ENCODE assay signal across 12 mouse cellular contexts in the genomic region with DNA sequence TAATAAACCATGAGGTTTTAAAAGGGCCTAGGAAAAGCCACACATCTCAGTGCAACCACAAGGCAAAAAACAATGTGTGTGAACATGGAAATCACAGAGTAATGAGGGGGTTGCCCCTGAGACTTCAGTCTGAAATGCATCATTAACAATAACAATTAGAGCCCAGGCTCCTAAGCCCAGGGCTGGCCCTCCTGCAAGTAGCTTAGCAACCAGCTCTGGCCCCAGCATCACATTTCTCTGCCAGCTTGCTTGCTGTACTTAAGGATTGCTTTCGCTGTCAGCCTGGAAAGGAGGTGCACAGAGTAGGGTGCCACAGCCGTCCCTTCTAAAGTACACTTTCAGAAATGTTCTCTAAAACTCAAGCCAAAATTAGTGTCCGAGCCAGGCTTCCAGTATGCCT. TPM values are rescaled to one million over a fixed set of nuclear protein-coding genes. Genes with fewer than 3 reads are reported as not detected.
DNase-seq lines count a peak whose midpoint lies in the region; ATAC-seq and TF ChIP-seq lines count a peak whose summit lies in the region.
"Had no signal": no experiment of that assay in that cellular context is flagged by ENCODE, and none has a peak within 500 bp of the region (broad histone marks: within the 10 kb centered on the region; RNA-seq: fewer than 3 reads in every experiment).

No protein-coding gene starts in this region.

- no peaks in the 10 kb centered on the region for H3K27me3 ChIP-seq in hindbrain, embryonic 16.5 days (replicated peaks; ENCODE audit: control insufficient read depth, insufficient read depth, low read length)

- no peak overlapping the region for H3K4me2 ChIP-seq in hindbrain, embryonic 16.5 days (ENCODE audit: low read length)

- peaks cover 26% of the 10 kb centered on the region for H3K4me1 ChIP-seq in hindbrain, embryonic 16.5 days (ENCODE audit: control insufficient read depth, insufficient read depth, low read depth, low read length)

- no peak overlapping the region for H3K9ac ChIP-seq in hindbrain, embryonic 16.5 days (ENCODE audit: low read depth, low read length)

- ATAC-seq in hindbrain, embryonic 16.5 days = peak; percentile 79

- 0 out of 2 replicates have a peak, but pooled peaks cover 3% of the 10 kb centered on the region for H3K36me3 ChIP-seq in hindbrain, embryonic 16.5 days (ENCODE audit: control insufficient read depth, insufficient read depth, low read length)

- H3K4me3 ChIP-seq in gastrocnemius, adult 2 months = no peak overlapping the region
- no peak overlapping the region for H3K4me3 ChIP-seq in left cerebral cortex, adult 2 months
- H3K4me3 ChIP-seq in hindbrain, embryonic 16.5 days (ENCODE audit: low read length) = no peak overlapping the region

- DNase-seq in gastrocnemius, adult 2 months = peak; percentile 68
- no peak for DNase-seq in gastrocnemius, postnatal 14 days
- no peak for DNase-seq in left cerebral cortex, adult 2 months (ENCODE audit: extremely low spot score in 1 of 2, low spot score in 2 of 2)
- DNase-seq in left cerebral cortex, postnatal 36 days (ENCODE audit: low spot score in 2 of 2) = no peak
- peak; percentile 74 for DNase-seq in brain, adult 2 months (ENCODE audit: low read depth, low spot score)
- DNase-seq in cerebellum, adult 11-12 months = no peak
- DNase-seq in ovary, postnatal 14 days (ENCODE audit: low spot score) = no peak
- DNase-seq: adrenal gland, postnatal 36 days; cerebellum, adult 9-11 months; lung, adult 2 months had no signal

- intact Hi-C loops in gastrocnemius, adult 2 months (cut with DNase I) = loop anchor here (5.0 kb wide), 1 partner anchor 64 kb away; no protein-coding TSS in a partner anchor
- intact Hi-C loops in gastrocnemius, postnatal 14 days (cut with DNase I; ENCODE audit: low total_unique reads) = no loop called here
- intact Hi-C loops in left cerebral cortex, adult 2 months (cut with DNase I) = no loop called here
- intact Hi-C loops in left cerebral cortex, postnatal 36 days (cut with DNase I) = loop anchor here (5.0 kb wide), 1 partner anchor 39 kb away; no protein-coding TSS in a partner anchor

- WGBS in hindbrain, embryonic 16.5 days = 25% methylated on average over 3 of the region's 3 CpGs

- TF ChIP-seq CTCF in gastrocnemius, adult 2 months (IDR thresholded peaks at IDR 0.05) = no peak
- no peak for TF ChIP-seq CTCF in left cerebral cortex, adult 2 months (IDR thresholded peaks at IDR 0.05)

- H3K27ac ChIP-seq in gastrocnemius, adult 2 months = no peak overlapping the region
- H3K27ac ChIP-seq in left cerebral cortex, adult 2 months = 0 out of 2 replicates have a peak overlapping the region, but pooled peaks have one; percentile 19
- peak overlapping the region; percentile 55 for H3K27ac ChIP-seq in hindbrain, embryonic 16.5 days (ENCODE audit: low read depth, low read length)
- H3K27ac ChIP-seq: kidney, postnatal 0 days had no signal

- no peaks in the 10 kb centered on the region for H3K9me3 ChIP-seq in hindbrain, embryonic 16.5 days (ENCODE audit: control insufficient read depth, low read length)

RNA-seq across cellular contexts. Expression of gene H2afy, which starts 42.5 kb away (rescaled TPM):
- total RNA-seq in gastrocnemius, adult 2 months (2021) = 10 to 100 TPM; 64.1 to 69.2 TPM
- total RNA-seq in gastrocnemius, postnatal 14 days (2021) = 10 to 100 TPM; 60.8 to 61.3 TPM
- total RNA-seq in left cerebral cortex, adult 2 months (2021) = 100 to 1,000 TPM; 107 to 111 TPM
- 100 to 1,000 TPM in 1 of 2 experiments, 10 to 100 TPM in 1; 95.3 to 109 TPM for total RNA-seq in left cerebral cortex, postnatal 36 days (2021)
- polyA plus RNA-seq in hindbrain, embryonic 16.5 days (2015; fragmentation: Nextera tagmentation; extraction: Ambion mirVana) = 239 and 258 TPM in 2 replicates

Comparison
In these comparisons a context has a peak if more than half of its experiments do, and no peak if none do; other contexts are left out.
1. DNase-seq: peak in gastrocnemius, adult 2 months (single experiment) and brain, adult 2 months (single experiment); none in gastrocnemius, postnatal 14 days (single experiment), left cerebral cortex, adult 2 months (0 of 2), left cerebral cortex, postnatal 36 days (0 of 2), cerebellum, adult 11-12 months (single experiment) and ovary, postnatal 14 days (single experiment).
2. intact Hi-C loops: an anchor here in gastrocnemius, adult 2 months (5.0 kb wide) and left cerebral cortex, postnatal 36 days (5.0 kb wide); none called in gastrocnemius, postnatal 14 days and left cerebral cortex, adult 2 months.